Mouse (Mus musculus) right cerebral cortex, postnatal 10 days (tissue): ENCODE measurements around the gene Znhit2.
"Not testable (repeated sequence)": the region's sequence is repeated elsewhere in the genome, so short reads cannot be mapped to it uniquely, and the experiment has no call there.

Source experiments
- DNase-seq, 2 experiments: peaks; one replicate each; pipeline ENCODE4 v3.0.0; 2021; ENCODE audit warnings: low spot score in 2 of 2

The Znhit2 gene

DNA sequence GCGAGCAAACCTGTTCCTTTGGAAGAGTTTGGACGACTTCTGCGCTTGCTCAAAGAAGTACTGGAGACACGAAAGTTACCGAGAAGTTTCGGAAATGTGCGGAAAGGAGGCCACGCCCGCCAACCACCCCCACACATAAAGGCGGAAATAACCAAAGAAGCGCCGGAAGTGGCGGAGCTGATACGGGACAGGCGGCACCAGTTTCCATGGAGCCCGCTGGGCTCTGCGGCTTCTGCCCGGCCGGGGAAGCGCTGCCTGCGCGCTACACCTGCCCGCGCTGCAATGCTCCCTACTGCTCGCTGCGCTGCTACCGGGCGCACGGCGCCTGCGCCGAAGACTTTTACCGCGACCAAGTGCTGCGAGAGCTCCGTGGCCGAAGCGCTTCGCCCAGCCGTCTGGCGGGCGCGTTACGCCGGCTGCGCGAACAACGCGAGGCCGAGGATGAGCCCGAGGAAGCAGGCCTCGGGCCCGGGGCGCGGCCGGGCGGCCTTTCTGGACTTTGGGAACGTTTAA lies at the start of gene Znhit2:
Gene Znhit2, plus strand, starts transcription at position 172 of the 513 bp plus-strand sequence.
- peak; percentile 96 to 97 for DNase-seq

DNA sequence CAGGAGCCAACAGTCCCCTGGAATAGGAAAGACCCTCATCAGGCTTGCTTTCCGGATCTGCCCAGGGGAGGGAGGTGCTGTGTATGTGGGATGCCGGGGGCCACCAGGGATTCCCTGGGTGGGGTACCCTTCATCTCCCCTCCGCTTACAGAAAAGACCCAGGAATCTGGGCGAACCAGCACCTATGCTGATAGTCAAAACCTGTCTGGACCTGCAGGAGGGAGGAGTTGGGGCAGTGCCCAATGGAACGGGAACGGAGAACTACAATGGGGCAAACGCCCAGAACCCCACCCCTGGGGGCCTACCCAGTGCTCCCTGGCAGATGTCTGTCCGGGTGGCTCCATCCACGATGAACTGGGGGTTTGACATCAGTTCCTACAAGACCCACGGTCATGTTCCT lies 47.3 kb upstream of the Znhit2 start:
- no peak for DNase-seq

DNA sequence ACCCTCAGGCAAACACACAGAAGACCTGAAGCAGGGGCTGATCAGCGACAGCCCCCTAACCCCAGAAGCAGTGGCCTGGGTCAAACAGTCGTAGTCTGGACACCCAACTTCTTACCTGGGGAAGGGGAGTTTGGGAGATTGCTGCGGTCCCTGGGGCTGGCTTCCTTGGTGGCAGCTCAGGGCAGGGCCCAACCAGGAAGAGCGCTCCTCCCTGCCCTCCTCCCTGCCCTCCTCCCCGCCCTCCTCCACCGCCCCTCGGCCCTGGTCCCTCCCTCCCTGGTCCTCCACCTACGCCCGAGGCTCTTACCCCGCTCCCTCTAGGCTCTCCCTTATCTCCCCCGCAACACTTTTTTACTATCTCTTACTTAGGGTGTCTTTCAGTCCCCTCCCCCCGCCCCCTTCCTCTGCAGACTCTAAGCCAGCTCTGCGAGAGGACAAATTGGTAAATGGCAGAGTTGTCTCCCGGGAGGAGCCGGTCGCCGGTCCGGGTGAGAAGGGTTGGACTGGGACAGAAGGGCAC lies 45.9 kb upstream of the Znhit2 start:
- DNase-seq, result no peak

DNA sequence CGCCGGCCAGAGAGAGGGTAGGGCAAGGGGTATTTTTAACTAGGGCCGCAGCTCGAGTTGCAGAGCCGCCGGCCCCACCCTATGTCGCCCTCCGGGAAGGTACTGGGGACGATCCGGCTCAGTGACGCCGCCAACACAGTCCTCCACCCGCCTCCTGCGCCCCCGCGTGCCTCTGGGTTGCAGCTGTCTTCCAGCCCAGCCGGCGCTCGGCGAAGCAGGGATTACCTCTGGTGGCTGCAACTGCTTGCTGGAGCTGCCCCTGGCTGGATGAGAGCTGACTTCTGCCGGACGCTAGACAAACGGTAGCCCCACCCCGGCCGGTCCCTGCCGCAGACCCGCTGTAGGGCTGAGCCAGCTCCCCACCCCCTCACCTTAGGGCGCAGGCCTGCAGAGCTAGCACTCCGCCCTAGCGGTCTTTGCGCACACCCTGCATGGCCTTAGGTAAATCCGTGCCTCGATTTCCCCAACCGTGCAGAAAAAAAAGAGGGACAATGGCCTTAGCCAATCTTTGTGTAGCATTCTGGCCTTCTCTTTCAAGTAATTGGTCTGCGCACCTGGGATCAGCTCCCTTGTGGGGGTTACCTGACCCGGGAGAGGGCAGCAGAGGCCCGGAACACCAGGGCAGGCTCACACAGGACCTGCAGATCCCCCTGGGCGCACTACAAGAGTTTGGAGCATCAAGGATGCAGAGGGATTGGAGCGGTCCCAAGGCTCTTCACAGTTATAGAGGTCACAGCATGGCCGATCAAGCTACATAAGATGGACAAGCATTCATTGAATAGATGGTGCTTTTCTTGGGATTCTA lies 45.3 kb upstream of the Znhit2 start, which contains the start of gene Capn1:
Gene Capn1, minus strand, starts transcription at position 387 of the 805 bp plus-strand sequence.
- peak; percentile 75 to 80 for DNase-seq

DNA sequence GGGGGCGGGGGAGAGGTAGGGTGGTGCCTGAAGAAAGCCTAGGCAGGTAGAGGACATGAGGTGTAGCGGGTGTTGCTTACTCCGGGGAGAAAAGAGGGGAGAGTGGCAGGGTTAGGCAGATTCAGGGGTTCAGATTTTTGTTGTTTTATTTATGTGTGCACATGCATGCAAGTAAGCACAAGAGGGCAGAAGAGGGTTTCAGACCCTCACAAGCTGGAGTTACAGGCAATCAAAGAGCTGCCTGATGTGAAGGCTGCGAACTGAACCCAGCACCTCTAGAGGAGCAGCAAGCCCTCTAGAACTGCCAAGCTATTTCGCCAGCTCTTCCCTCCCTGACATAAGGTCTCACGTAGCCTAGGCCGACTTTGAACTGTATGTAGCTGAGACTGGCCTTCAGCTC lies 44.5 kb upstream of the Znhit2 start:
- DNase-seq, result no peak

DNA sequence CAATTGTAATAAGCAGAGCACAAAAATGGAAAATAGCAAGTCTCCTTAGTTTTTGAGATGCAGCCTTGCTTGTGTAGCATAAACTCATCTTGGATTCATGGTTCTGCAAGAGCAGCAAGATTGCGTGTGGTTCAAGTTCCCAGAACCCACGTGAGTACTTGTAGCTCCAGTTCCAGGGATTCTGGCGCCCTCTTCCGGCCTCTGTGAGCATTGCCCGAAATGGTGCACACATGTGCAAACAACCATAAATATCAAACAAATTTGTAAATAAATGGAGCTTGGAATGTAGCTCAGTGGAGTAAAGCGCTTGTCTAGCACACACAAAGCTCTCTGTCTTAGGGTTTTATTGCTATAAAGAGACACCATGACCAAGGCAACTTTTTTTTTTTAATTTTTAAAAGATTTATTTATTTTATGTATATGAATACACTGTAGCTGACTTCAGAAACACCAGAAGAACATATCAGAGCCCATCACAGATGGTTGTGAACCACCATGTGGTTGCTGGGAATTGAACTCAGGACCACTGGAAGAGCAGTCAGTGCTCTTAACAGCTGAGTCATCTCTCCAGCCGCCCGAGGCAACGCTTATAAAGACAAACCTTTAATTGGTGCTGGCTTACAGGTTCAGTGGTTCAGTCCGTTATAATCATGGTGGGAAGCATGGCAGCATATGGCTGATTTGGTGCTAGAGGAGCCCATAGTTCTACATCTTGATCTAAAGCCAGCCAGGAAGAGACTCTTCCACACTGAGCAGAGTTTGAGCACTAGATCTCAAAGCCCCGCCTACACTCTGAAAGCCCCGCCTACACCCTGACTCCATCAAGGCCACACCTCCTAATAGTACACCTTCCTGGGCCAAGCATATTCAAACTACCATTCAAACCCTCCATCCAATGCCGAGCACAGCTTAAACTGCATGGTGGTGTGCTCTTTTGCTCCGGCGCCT lies 42.6 kb upstream of the Znhit2 start:
- peak; percentile 83 to 89 for DNase-seq

DNA sequence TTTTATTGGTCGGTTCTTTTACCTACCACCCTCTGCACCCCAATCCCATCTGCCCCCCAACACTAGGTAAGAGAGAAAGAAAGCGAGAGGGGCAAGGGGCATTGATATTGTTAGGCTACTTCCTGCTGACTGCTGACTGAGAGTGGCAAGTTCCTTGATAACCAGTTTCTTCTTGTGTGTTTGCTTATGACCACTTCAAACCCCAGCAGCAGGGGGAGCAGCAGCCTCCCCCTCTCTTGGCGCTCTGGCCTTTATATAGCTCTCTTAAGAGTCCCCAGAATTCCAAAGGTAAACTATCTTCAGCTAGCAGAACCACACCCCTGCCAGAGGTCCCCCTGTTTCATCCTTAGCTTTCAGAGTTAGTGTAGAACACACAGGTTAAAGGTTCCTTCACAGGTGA lies 40.7 kb upstream of the Znhit2 start:
- no peak for DNase-seq

DNA sequence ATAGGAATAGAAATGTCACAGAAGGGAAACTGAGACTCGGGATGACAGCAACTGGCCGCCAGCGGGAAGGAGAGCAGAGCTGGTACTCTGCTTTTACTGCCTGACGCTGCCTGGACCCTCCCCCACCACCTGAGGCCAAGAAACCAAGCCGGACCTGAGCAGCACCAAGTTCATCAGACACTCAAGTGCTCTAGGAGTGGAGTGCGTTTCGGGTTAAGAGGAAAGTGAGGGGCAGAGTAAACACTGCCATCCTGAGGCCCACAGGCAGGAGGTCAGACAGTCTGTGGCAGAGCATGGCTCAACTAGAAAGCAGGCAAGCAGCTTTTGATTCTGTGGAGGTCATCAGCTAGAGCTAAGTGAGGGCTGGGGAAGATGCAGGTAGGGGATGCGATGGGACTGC lies 37.9 kb upstream of the Znhit2 start:
- DNase-seq, result no peak

DNA sequence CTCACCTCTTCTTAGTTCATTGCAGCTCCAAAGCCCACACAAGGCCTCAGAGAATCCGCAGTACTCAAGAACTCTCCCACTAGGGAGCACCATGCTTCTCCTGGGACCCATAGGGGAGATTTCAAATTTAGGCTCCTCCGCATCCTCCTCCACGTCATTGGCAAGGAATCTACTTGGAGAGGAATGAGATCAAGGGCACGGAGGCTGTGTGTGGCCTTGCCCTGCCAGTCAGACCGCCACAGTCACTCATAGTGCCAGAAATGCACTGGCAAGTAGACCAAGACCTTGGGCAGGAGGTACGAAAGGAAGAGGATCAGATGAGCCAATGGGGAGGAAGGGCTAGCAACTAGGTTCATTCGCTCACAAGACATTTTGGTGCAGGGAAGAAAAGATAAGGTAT lies 37.1 kb upstream of the Znhit2 start:
- DNase-seq, result no peak

DNA sequence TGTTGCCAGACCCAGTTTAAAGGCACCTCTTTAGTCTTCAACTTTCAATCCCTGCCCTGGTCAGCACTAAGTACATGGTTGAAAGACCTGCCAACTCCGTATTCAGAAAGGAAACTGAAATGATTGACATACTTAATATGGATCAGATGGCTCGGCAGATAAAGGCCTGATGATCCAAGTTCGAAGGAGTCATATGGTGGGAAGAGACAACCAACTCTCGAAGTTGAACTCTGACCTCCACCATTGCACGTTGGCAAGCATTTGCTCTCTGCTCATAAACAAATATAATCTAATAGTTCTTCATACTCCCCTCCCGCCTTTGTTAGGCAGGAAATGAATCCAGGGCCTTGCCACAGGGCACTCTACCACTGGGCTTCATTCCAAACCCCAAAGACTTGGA lies 32.0 kb upstream of the Znhit2 start:
- DNase-seq, result no peak

DNA sequence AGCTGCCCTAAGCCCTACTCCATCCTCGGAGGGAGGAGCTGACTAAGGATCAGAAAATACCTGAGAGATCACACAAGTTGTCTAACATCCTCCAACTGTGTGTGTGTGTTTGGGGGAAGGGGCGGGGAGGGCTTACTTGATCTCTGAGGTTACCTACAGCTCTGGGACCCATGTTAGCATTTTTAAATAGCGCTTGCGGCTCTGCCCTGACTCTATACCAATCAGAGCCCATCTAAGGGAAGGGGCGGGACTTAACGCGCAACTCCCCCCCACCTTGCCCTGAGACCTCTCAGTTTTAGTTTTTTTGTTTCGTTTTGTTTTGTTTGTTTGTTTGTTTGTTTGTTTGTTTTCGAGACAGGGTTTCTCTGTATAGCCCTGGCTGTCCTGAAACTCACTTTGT lies 31.6 kb upstream of the Znhit2 start:
- DNase-seq, result no peak

DNA sequence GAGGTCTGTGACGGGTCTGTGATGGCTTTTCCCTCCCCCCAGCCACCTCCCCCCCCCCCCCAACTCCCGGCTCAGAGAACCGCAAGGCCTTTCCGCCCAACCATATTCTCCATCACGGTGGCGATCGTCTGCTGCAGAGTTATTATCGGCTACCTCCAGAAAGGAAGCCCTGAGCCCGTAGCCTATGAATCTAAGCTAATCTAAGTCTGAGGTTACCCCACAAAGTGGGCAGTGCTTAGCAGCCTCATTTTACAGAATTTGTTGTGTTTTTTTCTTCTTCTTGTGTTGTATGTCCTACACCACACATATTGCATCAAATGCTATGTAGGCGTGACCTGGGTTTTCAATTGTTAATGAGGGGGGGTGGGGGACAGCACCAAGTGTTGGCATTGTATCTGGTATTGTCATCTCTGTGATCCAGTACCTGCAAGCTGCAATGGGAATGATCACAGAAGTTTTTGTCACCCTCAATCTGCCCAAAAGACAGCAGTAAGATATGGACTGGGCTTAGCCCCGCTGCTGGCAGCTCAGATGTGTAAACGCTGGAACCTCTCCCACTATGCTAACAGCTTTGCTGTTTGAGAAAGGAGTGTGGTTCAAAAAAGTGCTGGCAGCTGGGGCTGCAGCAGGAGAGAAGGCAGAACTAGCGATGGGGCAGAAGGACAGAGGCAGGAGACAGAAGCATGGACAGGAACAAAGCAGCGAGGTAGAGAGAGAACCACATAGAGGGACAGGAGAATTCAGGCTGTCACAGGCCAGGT lies 30.3 kb upstream of the Znhit2 start:
- no peak for DNase-seq

DNA sequence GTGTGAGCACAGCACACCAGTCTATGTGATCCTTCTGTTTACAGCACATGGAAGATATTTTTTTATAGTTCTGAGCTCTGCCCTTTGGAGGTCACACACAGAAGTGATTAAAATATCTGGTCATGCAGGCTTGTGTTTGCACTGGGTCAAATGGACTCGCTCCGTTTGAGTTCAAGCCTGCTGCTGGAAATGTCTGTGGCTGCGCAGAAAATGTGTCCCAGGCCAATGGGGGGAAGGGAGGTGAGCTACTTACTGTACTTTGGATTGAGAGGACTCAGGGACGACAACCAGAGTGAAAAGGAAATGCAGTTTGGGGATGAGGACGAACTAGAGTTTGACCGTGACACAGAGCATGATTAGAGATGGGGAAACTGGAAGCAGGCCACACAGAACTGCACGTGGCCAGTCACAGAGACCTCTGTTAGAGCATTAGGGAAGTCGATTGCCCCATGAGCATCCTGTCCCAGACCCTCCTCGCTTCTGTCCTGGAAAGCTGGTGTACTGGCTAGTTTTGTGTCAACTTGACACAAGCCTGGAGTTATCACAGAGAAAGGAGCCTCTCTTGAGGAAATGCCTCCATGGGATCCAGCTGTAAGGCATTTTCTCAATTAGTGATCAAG lies 24.9 kb upstream of the Znhit2 start:
- DNase-seq, result no peak

DNA sequence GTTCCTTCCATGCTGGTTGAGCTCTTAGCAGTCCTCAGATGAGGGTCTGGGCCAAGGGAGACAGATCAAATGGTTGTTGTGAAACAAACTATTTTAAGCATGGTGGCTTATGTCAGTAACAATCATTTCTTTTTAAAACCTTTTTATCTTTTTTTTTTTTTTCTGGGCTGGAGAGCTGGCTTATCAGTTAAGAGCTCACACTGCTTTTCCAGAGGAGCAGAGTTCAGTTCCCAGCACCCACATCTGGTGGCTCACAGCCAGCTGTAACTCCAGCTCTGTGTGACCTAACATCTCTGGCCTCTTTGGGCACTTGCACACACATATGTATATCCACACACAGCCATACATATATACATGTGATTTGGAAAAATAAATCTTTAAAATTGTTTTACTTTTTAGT lies 23.3 kb upstream of the Znhit2 start:
- DNase-seq, result no peak

DNA sequence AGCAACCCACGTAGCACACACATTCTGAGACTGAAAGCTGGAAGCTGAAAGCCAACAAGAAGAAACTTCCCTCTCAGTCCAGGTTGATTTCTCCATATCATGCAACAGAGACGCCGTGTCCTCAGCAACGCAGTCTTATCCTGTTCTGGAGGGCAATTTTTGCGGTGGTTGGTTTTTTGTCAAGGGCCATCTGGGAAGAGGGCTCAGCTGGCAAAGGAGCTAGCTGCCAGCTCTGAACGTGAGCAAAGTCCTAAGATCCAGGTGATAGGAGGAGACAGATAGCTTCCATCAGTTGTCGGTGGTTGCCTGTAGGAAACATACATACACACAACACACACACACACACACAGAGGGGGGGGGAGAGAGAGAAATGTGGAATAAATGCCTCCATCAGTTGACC lies 22.7 kb upstream of the Znhit2 start:
- DNase-seq, result no peak

DNA sequence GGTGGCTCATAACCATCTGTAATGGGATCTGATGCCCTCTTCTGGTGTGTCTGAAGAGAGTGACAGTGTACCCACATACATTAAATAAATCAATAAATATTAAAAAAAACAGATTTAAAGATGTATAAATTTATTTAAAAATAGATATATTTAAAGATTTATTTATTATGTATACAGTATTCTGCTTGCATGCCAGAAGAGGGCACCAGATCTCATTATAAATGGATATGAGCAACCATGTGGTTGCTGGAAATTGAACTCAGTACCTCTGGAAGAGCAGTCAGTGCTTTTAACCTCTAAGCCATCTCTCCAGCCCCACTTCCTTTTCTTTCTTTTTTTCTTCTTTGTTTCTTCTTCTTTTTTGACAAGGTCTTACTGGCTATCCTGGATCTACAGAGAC lies 21.0 kb upstream of the Znhit2 start:
- no peak for DNase-seq

DNA sequence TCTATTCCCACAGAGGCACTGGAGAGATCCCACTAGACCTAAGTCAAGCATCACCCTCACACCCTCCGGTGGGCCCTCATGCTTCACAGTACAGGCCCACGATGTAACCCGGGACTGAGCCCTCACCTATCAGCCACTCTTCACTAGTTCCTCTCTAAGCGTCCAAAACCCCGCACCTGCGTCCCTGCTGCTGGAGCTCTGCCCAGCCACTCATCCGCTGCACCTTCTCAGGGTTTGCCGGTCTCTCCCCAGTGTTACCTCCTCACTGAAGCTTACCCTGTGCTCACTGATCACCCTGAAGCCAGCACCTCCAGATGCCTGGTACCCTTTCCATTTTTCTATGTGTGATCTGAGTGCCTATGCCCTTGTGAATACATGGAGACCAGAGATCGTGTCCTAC lies 18.7 kb upstream of the Znhit2 start:
- no peak for DNase-seq

DNA sequence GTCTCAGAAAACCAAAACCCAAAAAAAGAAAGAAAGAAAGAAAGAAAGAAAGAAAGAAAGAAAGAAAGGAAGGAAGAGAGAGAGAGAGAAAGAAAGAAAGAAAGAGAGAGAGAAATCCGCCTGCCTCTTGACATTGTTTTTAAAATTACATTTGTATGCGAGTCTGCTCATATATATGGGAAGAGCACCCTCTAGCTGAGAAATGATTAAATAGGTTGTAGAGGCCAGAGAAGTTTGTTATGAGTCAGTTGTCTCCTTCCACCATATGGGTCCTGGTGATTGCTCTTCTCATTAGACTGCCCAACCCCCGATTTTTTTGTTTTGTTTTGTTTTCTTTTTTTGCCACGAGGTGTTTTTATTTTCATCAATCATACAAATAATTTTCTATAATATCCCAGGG lies 16.9 kb upstream of the Znhit2 start:
- DNase-seq, result not testable (repeated sequence)

DNA sequence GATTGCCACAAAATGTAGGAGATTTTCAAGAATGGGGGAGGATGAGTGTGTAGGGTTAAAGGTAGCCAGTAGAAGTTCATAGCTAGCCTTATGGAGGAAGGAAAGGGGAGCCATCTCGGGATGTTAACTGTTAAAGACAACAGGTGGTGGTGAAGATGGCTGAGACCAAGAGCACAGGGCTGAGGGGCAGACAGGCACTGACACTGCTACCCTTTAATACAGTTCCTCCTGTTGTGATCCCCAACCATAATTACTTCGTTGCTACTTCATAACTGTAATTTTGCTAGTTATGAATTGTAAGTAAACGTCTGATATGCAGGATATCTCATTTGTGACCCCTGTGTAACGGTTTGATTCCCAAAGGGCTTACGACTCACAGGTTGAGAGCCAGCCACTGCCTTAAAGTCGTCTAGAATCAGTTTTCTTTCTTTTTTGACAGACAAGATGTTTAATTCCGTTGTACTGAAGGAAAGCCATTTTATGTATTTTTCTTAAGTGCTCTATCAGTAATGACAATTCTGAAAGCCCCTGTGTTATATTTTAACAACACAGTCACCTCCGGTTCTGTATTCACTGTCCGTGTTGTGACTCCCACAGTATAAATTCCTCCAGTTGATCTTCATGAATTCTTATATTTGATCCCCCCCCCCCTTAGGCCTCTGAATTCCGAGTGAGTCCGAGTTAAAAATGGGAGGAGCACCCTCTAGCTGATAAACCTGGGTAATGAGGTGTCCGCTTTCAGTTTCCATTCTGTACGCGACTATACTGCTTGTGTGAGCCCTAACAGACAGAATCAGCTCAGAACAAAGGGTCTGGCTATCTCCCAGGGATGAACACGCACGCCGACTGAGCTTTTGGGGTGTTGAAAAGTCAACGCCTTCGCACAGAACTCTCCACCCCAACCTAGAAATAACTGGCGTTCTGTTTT lies 15.4 kb upstream of the Znhit2 start:
- no peak for DNase-seq
